Mouse (Mus musculus): ENCODE data around the gene Mtmr12.

DNA sequence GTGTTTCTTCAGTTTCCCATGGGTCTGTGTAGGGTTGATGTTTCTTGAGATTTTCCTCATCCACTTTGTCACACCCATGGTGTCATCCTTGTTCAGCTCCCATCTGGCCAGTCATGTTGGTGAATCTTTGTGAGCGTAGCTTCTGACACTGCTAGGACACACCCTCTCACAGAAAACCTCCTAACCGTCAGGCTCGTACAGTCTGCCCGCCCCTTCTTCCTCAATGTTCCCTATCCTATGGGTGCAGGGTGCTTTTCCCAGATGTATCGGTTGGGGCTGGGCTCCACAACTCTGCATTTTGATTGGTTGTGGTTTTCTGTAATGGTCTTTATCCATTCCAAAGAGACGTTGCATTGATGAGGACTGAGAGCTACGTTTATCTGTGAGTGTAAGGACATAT, 85.5 kb downstream of the Mtmr12 start:
- TF ChIP-seq CTCF (IDR thresholded peaks at IDR 0.05; ENCODE audit: extremely low read depth, insufficient read depth, low read length): no peak
- TF ChIP-seq POLR2A (IDR thresholded peaks at IDR 0.05; ENCODE audit: extremely low read depth, insufficient read depth, low read length): no peak

Data from cortical plate, adult 2 months (tissue).